Mouse (Mus musculus) olfactory bulb, adult 2 months (tissue): ENCODE results near the gene Diaph3. TPM values are rescaled to one million over a fixed set of nuclear protein-coding genes. Genes with fewer than 3 reads are reported as not detected.

Experiments
- H3K27ac ChIP-seq: fragments of 200-500 bp; 2 replicates; pipeline ENCODE4 v1.5.1; 2012; ENCODE audit warnings: low read depth, low read length; ENCODE audit not compliant: insufficient read depth
- H3K4me1 ChIP-seq: fragments of 200-500 bp; 2 replicates; pipeline ENCODE4 v1.6.1; 2012; ENCODE audit warnings: low read length; ENCODE audit not compliant: control insufficient read depth, insufficient read depth
- H3K4me3 ChIP-seq: fragments of 200-500 bp; 2 replicates; pipeline ENCODE4 v1.5.1; 2012; ENCODE audit warnings: mild to moderate bottlenecking, low read depth, low read length, moderate library complexity; ENCODE audit not compliant: insufficient read depth
- CTCF ChIP-seq: fragments of 200-500 bp; IDR thresholded peaks from 2 replicates; pipeline ENCODE4 v1.5.1; 2012; ENCODE audit warnings: low read depth, mild to moderate bottlenecking, low read length, moderate library complexity; ENCODE audit not compliant: insufficient read depth
- POLR2A ChIP-seq: fragments of 200-500 bp; IDR thresholded peaks from 2 replicates; pipeline ENCODE4 v1.6.1; 2012; ENCODE audit warnings: mild to moderate bottlenecking, low read depth, low read length, moderate library complexity; ENCODE audit not compliant: insufficient read depth
- WGBS: fragments of 180-500 bp; shearing (Covaris S2); methylation state at CpG from one replicate; pipeline ENCODE4 v1.1.7; 2018; 5-methylcytosine and 5-hydroxymethylcytosine counted together
- polyA plus RNA-seq: library from polyadenylated mRNA; stranded (reverse); fragments of >200 nt; gene quantifications from 2 replicates; pipeline ENCODE4 v1.2.4, GENCODE M21; 2012; ENCODE audit warnings: low replicate concordance; ENCODE audit not compliant: missing spikeins, insufficient read depth, insufficient read length

The Diaph3 gene
- polyA plus RNA-seq, 1 experiment = not detected

- WGBS = 88% methylated on average over 8 of the region's 8 CpGs
- Histone ChIP-seq H3K27ac (no peak overlapping the region), H3K4me1 (no peaks in the 10 kb centered on the region; the same call in 1 of the 2 replicates), H3K4me3 (no peak overlapping the region)
- no peak for TF ChIP-seq POLR2A
- no peak for TF ChIP-seq CTCF
Observed at GRCm38 (mm10) chr14:86675314-86675713, 465.7 kb downstream of the Diaph3 start.

GRCm38 (mm10) chr14:86662846-86663245 lies 478.2 kb downstream of the Diaph3 start:
- WGBS = 93% methylated on average over 4 of the region's 4 CpGs
- Histone ChIP-seq H3K27ac (no peak overlapping the region), H3K4me3 (no peak overlapping the region), H3K4me1 (no peaks in the 10 kb centered on the region)
- TF ChIP-seq CTCF (no peak), POLR2A (no peak)

- H3K4me1 ChIP-seq = no peaks in the 10 kb centered on the region
- no peak overlapping the region for H3K27ac ChIP-seq
- no peak for TF ChIP-seq POLR2A
- TF ChIP-seq CTCF = no peak
- H3K4me3 ChIP-seq = no peak overlapping the region
- 85% methylated on average over 3 of the region's 3 CpGs for whole genome bisulfite sequencing
Observed at GRCm38 (mm10) chr14:86660556-86660955, 480.5 kb downstream of the Diaph3 start.

GRCm38 (mm10) chr14:86656262-86656661 lies 484.8 kb downstream of the Diaph3 start:
- Histone ChIP-seq H3K4me3 (no peak overlapping the region), H3K4me1 (no peaks in the 10 kb centered on the region), H3K27ac (no peak overlapping the region)
- TF ChIP-seq CTCF (no peak), POLR2A (no peak)
- 50% methylated on average over 5 of the region's 5 CpGs for WGBS

GRCm38 (mm10) chr14:86646499-86647120 lies 494.4 kb downstream of the Diaph3 start:
- H3K4me1 ChIP-seq = no peaks in the 10 kb centered on the region
- TF ChIP-seq CTCF = no peak
- no peak for TF ChIP-seq POLR2A
- no peak overlapping the region for H3K4me3 ChIP-seq
- H3K27ac ChIP-seq = no peak overlapping the region
- 95% methylated on average over 7 of the region's 7 CpGs for WGBS

GRCm38 (mm10) chr14:86642831-86643241 lies 498.2 kb downstream of the Diaph3 start:
- no peaks in the 10 kb centered on the region for H3K4me1 ChIP-seq
- H3K4me3 ChIP-seq = no peak overlapping the region
- H3K27ac ChIP-seq = no peak overlapping the region
- TF ChIP-seq POLR2A (no peak), CTCF (no peak)
- 86% methylated on average over 7 of the region's 7 CpGs for WGBS

- Histone ChIP-seq H3K27ac (no peak overlapping the region), H3K4me3 (no peak overlapping the region), H3K4me1 (no peaks in the 10 kb centered on the region)
- WGBS = 81% methylated on average over 3 of the region's 3 CpGs
- no peak for TF ChIP-seq POLR2A
- TF ChIP-seq CTCF = no peak
Observed at GRCm38 (mm10) chr14:86641839-86642238, 499.2 kb downstream of the Diaph3 start.

- TF ChIP-seq POLR2A = no peak
- no peak for TF ChIP-seq CTCF
- no peak overlapping the region for H3K27ac ChIP-seq
- no peaks in the 10 kb centered on the region for H3K4me1 ChIP-seq
- 88% methylated on average over 5 of the region's 5 CpGs for WGBS
- no peak overlapping the region for H3K4me3 ChIP-seq
Observed at GRCm38 (mm10) chr14:86640086-86640485, 500.9 kb downstream of the Diaph3 start.

- Histone ChIP-seq H3K27ac (no peak overlapping the region), H3K4me3 (no peak overlapping the region), H3K4me1 (no peaks in the 10 kb centered on the region)
- 30% methylated on average over 6 of the region's 6 CpGs for whole genome bisulfite sequencing
- TF ChIP-seq CTCF = no peak
- no peak for TF ChIP-seq POLR2A
Observed at GRCm38 (mm10) chr14:86635594-86636140, 505.4 kb downstream of the Diaph3 start.
